Comparison of ENCODE assay signal across 10 mouse cellular contexts in the genomic region with DNA sequence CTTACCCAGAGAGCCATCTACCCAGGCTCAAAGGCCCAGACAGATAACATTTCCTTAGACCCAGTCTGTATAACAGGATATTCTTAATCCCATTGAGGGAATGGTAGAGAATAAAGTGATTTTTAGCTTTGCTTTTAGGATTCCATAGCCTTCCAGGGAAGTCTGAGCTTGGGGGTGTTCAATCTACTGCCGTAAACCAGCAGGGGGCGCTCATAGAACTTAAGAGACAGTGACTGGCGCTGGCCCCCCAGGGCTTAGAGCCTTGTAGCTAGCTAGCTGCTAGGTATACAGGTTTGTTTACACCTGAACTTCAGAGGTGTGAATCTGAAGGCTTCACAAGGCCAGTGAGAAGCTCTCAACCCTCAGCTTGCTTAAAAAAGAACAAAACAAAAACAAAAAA. TPM values are rescaled to one million over a fixed set of nuclear protein-coding genes. Genes with fewer than 3 reads are reported as not detected.
A peak's percentile ranks its signal among the peaks of the same experiment; 100 is the strongest.
DNase-seq lines count a peak whose midpoint lies in the region; ATAC-seq lines count a peak whose summit lies in the region.
"Had no signal": no experiment of that assay in that cellular context is flagged by ENCODE, and none has a peak within 500 bp of the region (broad histone marks: within the 10 kb centered on the region; RNA-seq: fewer than 3 reads in every experiment).

No protein-coding gene starts in this region.

- no peak for ATAC-seq in neural tube, embryonic 15.5 days (ENCODE audit: low FRiP score)

- H3K36me3 ChIP-seq in neural tube, embryonic 15.5 days: peaks cover 16% of the 10 kb centered on the region
- H3K36me3 ChIP-seq in embryonic facial prominence, embryonic 10.5 days (replicated peaks): peaks cover 35% of the 10 kb centered on the region

- 11% methylated on average over 3 of the region's 3 CpGs for WGBS in neural tube, embryonic 15.5 days
- 13% methylated on average over 3 of the region's 3 CpGs for WGBS in embryonic facial prominence, embryonic 10.5 days

- peak; percentile 53 for DNase-seq in neural tube, embryonic 10.5 days (ENCODE audit: extremely low spot score, low spot score)
- peak; percentile 82 for DNase-seq in adrenal gland, postnatal 10 days
- peak; percentile 63 for DNase-seq in embryonic facial prominence, embryonic 10.5 days (ENCODE audit: low spot score)
- DNase-seq in kidney, adult 9 months: peak; percentile 76
- DNase-seq in lung, adult 18-20 months: peak; percentile 49 to 75
- DNase-seq in right cerebral cortex, adult 18-20 months: peak; percentile 70
- no peak for DNase-seq in yolk sac, embryonic 10.5 days (ENCODE audit: low spot score)

- peaks cover 11% of the 10 kb centered on the region for H3K4me1 ChIP-seq in neural tube, embryonic 15.5 days
- H3K4me1 ChIP-seq in embryonic facial prominence, embryonic 10.5 days: peaks cover 18% of the 10 kb centered on the region

- no peak overlapping the region for H3K4me3 ChIP-seq in neural tube, embryonic 15.5 days (replicated peaks)
- no peak overlapping the region for H3K4me3 ChIP-seq in embryonic facial prominence, embryonic 10.5 days
- H3K4me3 ChIP-seq: heart, embryonic 13.5 days; stomach, embryonic 15.5 days had no signal

- no peaks in the 10 kb centered on the region for H3K9me3 ChIP-seq in neural tube, embryonic 15.5 days (replicated peaks)
- H3K9me3 ChIP-seq in embryonic facial prominence, embryonic 10.5 days: peaks cover 5% of the 10 kb centered on the region; the same call in 1 of the 2 replicates
- H3K9me3 ChIP-seq: heart, embryonic 13.5 days; stomach, embryonic 15.5 days had no signal

- H3K9ac ChIP-seq in neural tube, embryonic 15.5 days (replicated peaks): no peak overlapping the region
- H3K9ac ChIP-seq: heart, embryonic 13.5 days; stomach, embryonic 15.5 days had no signal

- H3K27me3 ChIP-seq in neural tube, embryonic 15.5 days (replicated peaks): no peaks in the 10 kb centered on the region
- H3K27me3 ChIP-seq in embryonic facial prominence, embryonic 10.5 days (replicated peaks; ENCODE audit: low read depth, poor library complexity, severe bottlenecking): no peaks in the 10 kb centered on the region
- H3K27me3 ChIP-seq: heart, embryonic 13.5 days; stomach, embryonic 15.5 days had no signal

- no peak overlapping the region for H3K27ac ChIP-seq in neural tube, embryonic 15.5 days (replicated peaks)
- H3K27ac ChIP-seq in embryonic facial prominence, embryonic 10.5 days (replicated peaks): no peak overlapping the region
- H3K27ac ChIP-seq: heart, embryonic 13.5 days; stomach, embryonic 15.5 days had no signal

- no peak overlapping the region for H3K4me2 ChIP-seq in neural tube, embryonic 15.5 days
- H3K4me2 ChIP-seq: heart, embryonic 13.5 days; stomach, embryonic 15.5 days had no signal

RNA-seq across cellular contexts. Expression of a gene that starts 18.3 kb away (rescaled TPM):
- polyA plus RNA-seq in neural tube, embryonic 15.5 days (2015; fragmentation: Nextera tagmentation; extraction: Ambion mirVana): 1.4 and 1.5 TPM in 2 replicates
- 1 to 10 TPM; 6.2 to 7.5 TPM for total RNA-seq in adrenal gland, postnatal 10 days (2021)
- polyA plus RNA-seq in embryonic facial prominence, embryonic 10.5 days (2016; fragmentation: Nextera tagmentation; extraction: Ambion mirVana): 2.9 and 3.7 TPM in 2 replicates

RNA-seq across cellular contexts. Expression of a gene that starts 18.4 kb away (rescaled TPM):
- 117 and 123 TPM in 2 replicates for polyA plus RNA-seq in neural tube, embryonic 15.5 days (2015; fragmentation: Nextera tagmentation; extraction: Ambion mirVana)
- total RNA-seq in adrenal gland, postnatal 10 days (2021): 100 to 1,000 TPM; 710 to 782 TPM
- 106 TPM in 2 replicates for polyA plus RNA-seq in embryonic facial prominence, embryonic 10.5 days (2016; fragmentation: Nextera tagmentation; extraction: Ambion mirVana)

RNA-seq across cellular contexts. Expression of a gene that starts 58.9 kb away (rescaled TPM):
- 31.0 and 37.0 TPM in 2 replicates for polyA plus RNA-seq in neural tube, embryonic 15.5 days (2015; fragmentation: Nextera tagmentation; extraction: Ambion mirVana)
- 1 to 10 TPM; 1.1 to 2.3 TPM for total RNA-seq in adrenal gland, postnatal 10 days (2021)
- polyA plus RNA-seq in embryonic facial prominence, embryonic 10.5 days (2016; fragmentation: Nextera tagmentation; extraction: Ambion mirVana): 2.0 and 2.2 TPM in 2 replicates
